Mouse (Mus musculus) stomach, postnatal 0 days (tissue): ENCODE results near the gene Elp4.

Experiments used
- CTCF ChIP-seq: IDR thresholded peaks from 2 replicates; pipeline ENCODE4 v1.5.1; 2016; ENCODE audit warnings: antibody characterized with exemption, low read depth, mild to moderate bottlenecking, moderate library complexity
- EP300 ChIP-seq: optimal IDR thresholded peaks from 2 replicates; pipeline ENCODE3; 2016; ENCODE audit warnings: antibody characterized with exemption

DNA sequence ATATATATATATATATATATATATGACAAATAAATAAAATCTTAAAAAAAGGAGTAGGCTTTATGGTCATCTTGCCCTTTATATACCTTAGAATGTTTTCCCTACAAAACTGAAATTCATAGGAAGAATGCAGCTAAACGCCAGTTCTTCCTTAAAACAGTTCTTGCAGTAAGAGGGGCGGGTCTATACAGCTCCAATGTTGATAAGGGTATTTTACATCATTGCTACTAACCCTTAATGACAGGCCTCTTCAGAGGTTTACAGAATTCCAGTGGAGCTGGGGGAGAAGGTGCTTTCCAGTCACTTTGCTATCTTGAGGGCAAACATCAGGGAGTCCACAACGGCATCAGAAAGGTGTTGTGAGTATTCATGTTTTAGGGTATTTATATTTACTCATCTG is 133.1 kb downstream of the Elp4 start:
- no peak for TF ChIP-seq EP300
- TF ChIP-seq CTCF, result no peak
